Mouse (Mus musculus) regulatory T cell (primary cell): ENCODE results near the gene Esyt3.

Experiments
- in situ Hi-C: fragments of 300-600 bp; cut with MboI, MseI; formaldehyde crosslinking; loops from one replicate; pipeline ENCODE4 v1.15.1; 2025; ENCODE audit warnings: high pct_unique_total_duplicates

Gene Esyt3

DNA sequence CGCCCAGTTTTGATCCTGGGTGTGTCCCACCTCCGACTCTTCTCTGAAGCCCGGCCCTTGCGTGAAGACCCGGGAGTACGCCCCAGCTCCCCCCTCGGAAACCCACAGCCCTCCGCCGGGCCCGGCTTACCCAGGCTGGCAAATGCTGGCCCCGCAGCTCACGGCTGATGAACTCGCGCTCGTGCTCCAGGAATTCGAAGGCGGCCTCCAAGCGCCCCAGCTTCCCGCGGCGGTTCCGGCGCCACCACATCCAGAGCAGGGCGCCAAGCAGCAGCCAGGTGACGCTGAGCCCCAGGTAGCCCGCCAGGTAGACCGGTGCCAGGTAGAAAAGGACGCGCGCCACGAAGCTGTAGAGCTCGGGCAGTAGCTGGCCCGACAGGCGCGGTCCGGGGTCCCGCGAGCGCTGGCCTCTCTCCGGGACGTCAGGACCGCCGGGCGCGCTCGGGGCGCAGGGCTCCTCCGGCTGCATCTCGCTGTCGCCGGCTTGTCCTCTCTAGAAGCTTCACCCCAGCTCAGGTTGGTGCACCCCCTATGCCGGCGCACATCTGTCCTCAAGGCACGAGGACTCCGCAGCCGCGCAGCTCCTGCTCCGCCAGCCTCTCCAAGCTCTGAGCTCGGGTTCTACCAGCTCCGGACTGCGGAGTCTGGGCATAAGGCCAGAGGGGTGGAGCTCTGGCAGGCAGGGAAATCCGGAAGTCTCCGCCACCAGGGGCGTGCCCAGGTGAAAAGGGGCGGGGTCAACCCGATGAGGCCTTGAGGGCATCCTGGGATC, at the start of gene Esyt3:
TSS of gene Esyt3 (minus strand) at position 637 of the 772 bp plus-strand sequence.
- in situ Hi-C loops, result loop anchor here (25.0 kb wide), 1 partner anchor 721 kb away; no protein-coding TSS in a partner anchor

GRCm38 (mm10) chr9:99401288-99401974, 43.1 kb upstream of the Esyt3 start:
- in situ Hi-C loops, result no loop called here

GRCm38 (mm10) chr9:99400781-99401180, 42.4 kb upstream of the Esyt3 start:
- in situ Hi-C loops, result no loop called here

- in situ Hi-C loops, result loop anchor here (10.0 kb wide), 1 partner anchor 1032 kb away; no protein-coding TSS in a partner anchor
Observed at GRCm38 (mm10) chr9:99397056-99397815, 38.9 kb upstream of the Esyt3 start.

DNA sequence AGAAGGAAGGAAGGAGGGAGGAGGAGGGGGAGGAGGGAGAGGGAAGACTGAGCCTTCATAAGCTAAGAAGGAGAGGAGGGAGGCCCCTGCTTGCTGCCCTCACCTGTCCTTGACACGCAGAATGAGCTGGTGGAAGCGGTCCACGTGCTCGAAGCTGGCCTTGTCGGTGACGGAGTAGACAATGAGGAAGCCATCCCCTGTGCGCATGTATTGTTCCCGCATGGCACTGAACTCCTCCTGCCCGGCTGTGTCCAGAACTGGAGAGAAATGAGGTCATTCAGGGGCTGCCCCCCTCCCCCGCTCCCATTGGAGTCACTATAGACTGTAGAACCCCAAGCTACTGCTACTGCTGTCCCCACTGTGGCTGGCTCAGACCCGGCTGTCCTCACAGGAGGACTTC, 36.0 kb upstream of the Esyt3 start:
- in situ Hi-C loops, result loop anchor here (10.0 kb wide), 1 partner anchor 1030 kb away; no protein-coding TSS in a partner anchor

GRCm38 (mm10) chr9:99393146-99393545, 34.8 kb upstream of the Esyt3 start:
- in situ Hi-C loops, result loop anchor here (10.0 kb wide), 1 partner anchor 1028 kb away; no protein-coding TSS in a partner anchor

- in situ Hi-C loops, result loop anchor here (10.0 kb wide), 1 partner anchor 1027 kb away; no protein-coding TSS in a partner anchor
Observed at GRCm38 (mm10) chr9:99391557-99391956, 33.2 kb upstream of the Esyt3 start.

DNA sequence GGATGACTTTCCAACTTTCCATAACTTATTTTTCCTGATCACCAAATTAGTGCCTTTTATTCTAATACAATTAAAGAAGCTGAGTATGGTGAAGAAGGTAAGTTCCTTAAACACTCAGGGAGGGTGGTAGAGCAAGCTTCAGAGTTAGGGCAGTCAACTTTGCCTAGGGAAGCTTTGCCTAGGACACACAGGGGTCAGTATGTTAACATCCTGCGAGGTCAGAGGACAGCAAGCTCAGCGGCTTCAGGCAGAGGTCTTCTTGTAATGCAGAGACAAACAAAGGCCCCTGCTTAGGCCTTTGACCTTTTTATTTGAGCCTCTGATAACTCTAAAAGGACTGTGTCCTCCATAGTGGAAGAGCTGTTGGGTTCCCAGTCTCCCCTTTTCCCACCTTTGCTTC, 32.4 kb upstream of the Esyt3 start:
- in situ Hi-C loops, result loop anchor here (10.0 kb wide), 1 partner anchor 1026 kb away; no protein-coding TSS in a partner anchor

DNA sequence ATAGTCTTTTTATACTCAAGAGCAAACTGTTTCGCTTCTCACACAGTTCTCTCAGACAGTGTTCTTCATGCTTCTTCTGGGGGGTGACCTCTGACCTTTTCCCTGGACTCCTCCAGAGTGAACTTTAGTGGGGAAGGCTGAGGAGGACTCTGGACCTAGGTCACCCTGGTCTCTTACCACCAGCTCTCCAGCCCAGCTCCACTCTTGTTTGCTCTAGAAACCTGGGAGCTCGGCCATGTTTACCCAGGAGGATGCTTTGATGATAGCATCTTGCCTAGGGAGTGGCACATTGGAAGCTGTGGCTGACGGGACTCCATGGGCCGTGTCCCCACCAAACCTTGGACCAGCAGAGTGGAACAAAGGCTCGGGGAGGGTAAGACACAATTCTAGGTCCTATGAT, 31.8 kb upstream of the Esyt3 start:
- in situ Hi-C loops, result loop anchor here (10.0 kb wide), 1 partner anchor 1025 kb away; no protein-coding TSS in a partner anchor

GRCm38 (mm10) chr9:99389506-99389905, 31.1 kb upstream of the Esyt3 start:
- in situ Hi-C loops, result no loop called here

DNA sequence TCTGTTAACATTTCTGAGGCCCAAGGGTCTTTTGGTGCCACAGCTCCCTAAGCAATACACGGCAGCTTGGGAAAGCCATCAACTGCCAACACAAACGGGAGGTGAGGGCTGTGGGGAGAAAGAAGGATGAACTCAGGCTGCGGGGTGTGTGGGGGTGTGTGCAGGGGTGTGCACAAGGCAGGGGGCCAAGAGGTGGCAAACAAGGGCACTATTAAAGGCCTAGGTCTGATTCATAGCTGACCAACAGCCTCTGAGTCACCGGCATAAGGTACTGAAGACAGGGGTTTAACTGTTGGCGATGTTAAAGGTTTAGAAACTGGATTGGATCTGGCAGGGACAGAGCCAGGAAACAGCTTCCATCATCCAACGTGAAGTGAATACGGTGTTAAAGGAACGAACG, 30.5 kb upstream of the Esyt3 start:
- in situ Hi-C loops, result no loop called here

- in situ Hi-C loops, result no loop called here
Observed at GRCm38 (mm10) chr9:99388078-99388477, 29.7 kb upstream of the Esyt3 start.

DNA sequence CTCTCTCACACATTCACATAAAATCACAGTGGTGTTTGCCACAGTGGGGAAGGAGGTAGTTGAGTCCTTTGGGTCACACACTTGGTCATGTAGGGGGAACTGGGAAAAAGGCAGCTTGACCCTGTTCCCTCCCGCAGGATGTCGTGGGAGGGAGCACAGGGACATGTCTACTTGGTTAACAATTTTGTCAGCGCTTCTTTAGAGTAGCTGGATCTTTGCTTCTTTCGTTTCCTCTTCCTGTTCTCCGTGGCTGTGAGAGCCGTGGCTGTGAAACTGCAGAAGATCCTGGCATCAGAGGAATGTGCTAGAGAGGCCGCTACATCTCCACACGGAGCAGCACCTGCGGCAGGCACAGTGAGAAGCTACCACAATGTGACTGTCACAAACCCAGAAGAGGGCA, 24.2 kb upstream of the Esyt3 start:
- in situ Hi-C loops, result no loop called here

DNA sequence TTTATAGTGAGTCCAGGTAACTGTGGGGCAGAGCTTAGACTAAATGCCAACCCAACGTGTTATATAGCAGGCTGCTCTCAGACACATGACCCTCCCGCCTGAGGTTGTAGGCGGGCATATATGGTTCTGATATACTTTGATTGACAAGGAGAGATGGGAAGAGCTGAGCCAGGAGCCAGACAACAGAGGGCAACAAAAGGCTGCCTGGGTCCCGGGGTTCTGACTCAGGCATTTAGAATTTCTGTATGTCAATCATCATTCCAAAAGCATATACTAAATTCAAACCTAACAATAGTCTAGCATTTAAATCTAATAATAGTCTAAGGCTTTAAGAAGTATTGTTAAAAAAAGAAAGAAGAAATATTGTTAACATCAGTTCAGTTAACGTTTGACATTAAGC, 20.8 kb upstream of the Esyt3 start:
- in situ Hi-C loops, result loop anchor here (5.0 kb wide), 1 partner anchor 317 kb away; no protein-coding TSS in a partner anchor

DNA sequence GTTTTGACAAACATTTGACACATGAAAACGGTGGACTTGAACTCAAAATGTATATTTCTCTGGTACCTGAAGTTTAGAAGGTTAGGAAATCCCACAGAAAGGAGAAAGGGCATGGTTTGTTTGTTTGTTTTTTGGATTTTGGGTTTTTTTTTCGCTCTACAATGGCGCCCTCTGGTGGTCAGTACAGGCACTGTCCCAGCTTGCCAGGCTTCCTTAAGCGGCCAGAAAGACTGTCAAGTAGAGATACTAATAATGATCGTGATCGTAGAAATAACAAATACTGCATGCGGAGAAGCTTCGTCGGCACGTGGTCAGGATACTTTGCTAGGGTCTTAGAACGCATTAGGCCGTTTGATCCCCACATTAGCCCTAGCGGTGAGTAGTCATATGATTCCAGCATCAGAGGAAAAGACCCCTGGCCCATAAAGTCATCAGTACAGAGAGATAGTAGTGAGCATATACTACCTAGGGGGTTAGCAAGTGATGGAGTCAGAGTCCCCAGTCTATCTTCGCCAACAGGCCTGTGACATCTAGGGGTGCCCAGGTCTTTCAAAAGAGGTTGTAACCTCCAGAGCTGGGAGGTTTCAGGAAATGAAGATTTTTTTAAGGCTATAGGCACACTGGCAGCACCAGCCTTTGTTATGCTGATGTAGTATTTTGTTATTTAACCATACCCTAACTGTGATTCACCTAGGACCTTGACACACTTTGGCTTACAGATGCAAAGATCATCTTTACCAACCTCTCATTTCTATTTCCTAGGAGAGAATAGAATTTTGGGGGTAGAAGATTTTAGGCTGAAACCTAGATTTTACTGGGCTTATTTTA, 18.4 kb upstream of the Esyt3 start:
- in situ Hi-C loops, result loop anchor here (5.0 kb wide), 1 partner anchor 315 kb away; no protein-coding TSS in a partner anchor

GRCm38 (mm10) chr9:99368431-99368830, 10.1 kb upstream of the Esyt3 start:
- in situ Hi-C loops, result loop anchor here (25.0 kb wide), 1 partner anchor 731 kb away; no protein-coding TSS in a partner anchor

DNA sequence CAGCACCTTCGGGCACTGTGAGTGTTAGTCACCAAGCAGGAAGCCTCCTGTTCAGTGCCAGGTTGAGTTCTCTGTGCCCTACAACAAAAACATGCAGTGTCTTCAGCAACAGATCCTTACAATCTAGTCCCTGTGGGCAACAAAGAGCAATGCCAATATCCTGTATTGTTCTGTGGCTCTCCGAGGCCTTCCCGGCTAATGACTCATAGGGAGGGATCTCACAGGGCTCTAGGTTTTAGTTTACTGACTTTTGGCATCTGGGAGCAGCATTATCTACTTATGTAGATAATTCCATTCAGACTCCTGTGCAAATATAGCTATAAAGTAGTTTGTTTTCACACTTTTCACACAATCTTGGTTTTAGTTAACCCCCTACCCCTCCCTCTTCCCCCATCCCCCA, 7.5 kb upstream of the Esyt3 start:
- in situ Hi-C loops, result loop anchor here (25.0 kb wide), 1 partner anchor 729 kb away; no protein-coding TSS in a partner anchor

DNA sequence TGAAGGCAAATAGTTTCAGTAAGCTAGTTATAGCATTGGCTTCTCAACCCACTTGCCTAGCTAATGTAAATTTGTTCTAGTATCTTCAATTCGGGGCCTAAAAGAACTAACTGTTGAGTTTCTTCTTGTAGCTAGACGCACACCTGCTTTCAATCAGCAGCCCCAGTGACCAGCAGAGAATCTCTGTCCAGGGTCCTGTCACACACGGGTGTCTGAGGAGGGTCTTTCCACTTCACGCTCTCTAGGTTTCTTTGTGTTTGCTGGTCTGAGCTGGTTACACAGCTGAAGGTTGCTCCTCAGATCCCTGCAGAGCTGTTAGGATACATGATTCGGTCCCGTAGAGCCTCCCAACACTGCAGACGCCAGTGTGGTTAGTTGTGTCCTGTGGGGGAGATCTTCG, 4.7 kb upstream of the Esyt3 start:
- in situ Hi-C loops, result loop anchor here (25.0 kb wide), 1 partner anchor 726 kb away; no protein-coding TSS in a partner anchor

DNA sequence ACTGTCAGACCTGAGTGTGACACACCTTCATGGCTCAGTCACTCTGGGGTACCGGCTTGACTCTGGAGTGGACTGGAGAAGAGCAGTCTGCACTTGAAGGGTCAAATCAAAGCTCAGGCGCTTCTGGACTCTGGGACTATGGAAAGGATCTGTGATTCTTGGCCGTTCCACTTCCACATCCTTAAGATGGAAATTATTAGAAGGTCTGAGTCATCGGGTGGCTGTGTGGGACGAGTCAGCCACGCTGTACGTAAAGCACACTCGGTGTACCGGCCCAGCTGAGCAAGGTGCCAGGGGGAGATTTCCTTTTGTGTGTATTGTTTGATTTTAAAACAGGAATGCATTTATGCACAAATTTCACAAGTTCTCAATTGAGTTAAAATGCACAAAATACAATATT, 3.6 kb upstream of the Esyt3 start:
- in situ Hi-C loops, result loop anchor here (25.0 kb wide), 1 partner anchor 725 kb away; no protein-coding TSS in a partner anchor

DNA sequence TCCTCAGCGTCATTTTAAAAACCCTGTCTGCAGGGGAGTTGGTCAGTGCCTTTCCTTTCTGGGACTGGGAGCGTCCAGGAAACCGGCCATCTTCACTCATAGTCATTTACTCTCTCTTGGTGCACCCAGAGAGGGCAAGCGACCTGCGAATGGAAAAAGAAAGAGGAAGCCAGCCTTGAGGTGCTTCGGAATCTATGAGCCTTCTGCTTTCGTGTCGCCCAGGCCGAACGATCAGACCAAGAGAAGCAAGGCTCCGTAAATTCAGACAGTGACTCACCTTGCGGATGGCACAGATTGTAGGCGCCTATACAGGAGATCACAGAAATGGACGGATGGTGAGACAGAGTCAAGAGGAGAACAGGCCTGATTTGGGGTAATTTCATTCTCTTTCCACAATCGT, 655 bp upstream of the Esyt3 start:
- in situ Hi-C loops, result loop anchor here (25.0 kb wide), 1 partner anchor 722 kb away; no protein-coding TSS in a partner anchor
